Mouse (Mus musculus): ENCODE measurements around the gene Ubr4. TPM values are rescaled to one million over a fixed set of nuclear protein-coding genes. Genes with fewer than 3 reads are reported as not detected.

The Ubr4 gene
- total and polyA plus RNA-seq, 2 experiments from 2014 or later: 41.0 to 80.6 TPM

- Histone ChIP-seq H3K4me2 (ENCODE audit: low read depth, low read length) (no peak overlapping the region), H3K9ac (replicated peaks; ENCODE audit: low read depth, low read length) (no peak overlapping the region), H3K4me1 (ENCODE audit: control insufficient read depth, insufficient read depth) (no peaks in the 10 kb centered on the region), H3K36me3 (replicated peaks; ENCODE audit: control insufficient read depth, insufficient read depth, low read length) (peaks cover 98% of the 10 kb centered on the region), H3K27ac (ENCODE audit: low read depth) (no peak overlapping the region), H3K9me3 (replicated peaks; ENCODE audit: control insufficient read depth, low read length) (no peaks in the 10 kb centered on the region), H3K27me3 (ENCODE audit: control insufficient read depth, insufficient read depth, low read length) (no peaks in the 10 kb centered on the region), H3K4me3 (ENCODE audit: low read depth, low read length) (no peak overlapping the region)
- DNase-seq (ENCODE audit: low spot score) (no peak), ATAC-seq (ENCODE audit: insufficient read depth, low read depth) (no peak)
- WGBS: 91% methylated on average over 12 of the region's 12 CpGs
- no peak for TF ChIP-seq EP300 (IDR thresholded peaks at IDR 0.05; ENCODE audit: low read depth)
- no peak for TF ChIP-seq CTCF (IDR thresholded peaks at IDR 0.05; ENCODE audit: low read depth)
Observed at GRCm38 (mm10) chr4:139464163-139464562, 111.8 kb downstream of the Ubr4 start.

GRCm38 (mm10) chr4:139466541-139466940, 114.1 kb downstream of the Ubr4 start:
- Histone ChIP-seq H3K9ac (replicated peaks; ENCODE audit: low read depth, low read length) (no peak overlapping the region), H3K36me3 (replicated peaks; ENCODE audit: control insufficient read depth, insufficient read depth, low read length) (peaks cover 97% of the 10 kb centered on the region), H3K4me1 (ENCODE audit: control insufficient read depth, insufficient read depth) (no peaks in the 10 kb centered on the region), H3K27me3 (ENCODE audit: control insufficient read depth, insufficient read depth, low read length) (no peaks in the 10 kb centered on the region), H3K4me2 (ENCODE audit: low read depth, low read length) (no peak overlapping the region), H3K4me3 (ENCODE audit: low read depth, low read length) (no peak overlapping the region), H3K27ac (ENCODE audit: low read depth) (no peak overlapping the region), H3K9me3 (replicated peaks; ENCODE audit: control insufficient read depth, low read length) (no peaks in the 10 kb centered on the region)
- WGBS: 85% methylated on average over 6 of the region's 6 CpGs
- no peak for TF ChIP-seq EP300 (IDR thresholded peaks at IDR 0.05; ENCODE audit: low read depth)
- no peak for TF ChIP-seq CTCF (IDR thresholded peaks at IDR 0.05; ENCODE audit: low read depth)
- DNase-seq (ENCODE audit: low spot score) (no peak), ATAC-seq (ENCODE audit: insufficient read depth, low read depth) (no peak)

DNA sequence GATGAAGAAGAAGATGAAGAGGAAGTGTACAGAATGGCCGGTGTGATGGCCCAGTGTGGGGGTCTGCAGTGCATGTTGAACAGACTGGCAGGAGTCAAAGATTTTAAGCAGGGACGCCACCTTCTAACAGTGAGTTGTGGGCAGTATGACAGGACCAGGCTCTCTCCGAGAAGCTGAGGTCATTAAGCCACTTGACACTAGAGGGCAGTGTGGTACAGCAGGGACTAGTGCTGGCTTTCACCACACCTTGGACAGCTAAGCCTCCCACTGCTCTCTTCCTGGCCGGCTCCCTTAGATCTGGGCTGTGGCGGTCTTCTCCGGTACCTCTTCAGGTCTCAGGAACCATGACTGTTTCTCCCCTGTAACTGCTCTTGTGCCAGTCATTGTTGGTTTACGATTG, 117.8 kb downstream of the Ubr4 start:
- no peaks in the 10 kb centered on the region for H3K27me3 ChIP-seq (ENCODE audit: control insufficient read depth, insufficient read depth, low read length)
- H3K9ac ChIP-seq (replicated peaks; ENCODE audit: low read depth, low read length): no peak overlapping the region
- H3K4me3 ChIP-seq (ENCODE audit: low read depth, low read length): no peak overlapping the region
- peaks cover 97% of the 10 kb centered on the region for H3K36me3 ChIP-seq (replicated peaks; ENCODE audit: control insufficient read depth, insufficient read depth, low read length)
- peak; percentile 77 for DNase-seq (ENCODE audit: low spot score)
- no peak overlapping the region for H3K4me2 ChIP-seq (ENCODE audit: low read depth, low read length)
- TF ChIP-seq EP300 (IDR thresholded peaks at IDR 0.05; ENCODE audit: low read depth) (no peak), CTCF (IDR thresholded peaks at IDR 0.05; ENCODE audit: low read depth) (peak; percentile 90)
- 31% methylated on average over 7 of the region's 7 CpGs for WGBS
- H3K27ac ChIP-seq (ENCODE audit: low read depth): no peak overlapping the region
- H3K9me3 ChIP-seq (replicated peaks; ENCODE audit: control insufficient read depth, low read length): no peaks in the 10 kb centered on the region
- no peaks in the 10 kb centered on the region for H3K4me1 ChIP-seq (ENCODE audit: control insufficient read depth, insufficient read depth)
- ATAC-seq (ENCODE audit: insufficient read depth, low read depth): peak; percentile 82

DNA sequence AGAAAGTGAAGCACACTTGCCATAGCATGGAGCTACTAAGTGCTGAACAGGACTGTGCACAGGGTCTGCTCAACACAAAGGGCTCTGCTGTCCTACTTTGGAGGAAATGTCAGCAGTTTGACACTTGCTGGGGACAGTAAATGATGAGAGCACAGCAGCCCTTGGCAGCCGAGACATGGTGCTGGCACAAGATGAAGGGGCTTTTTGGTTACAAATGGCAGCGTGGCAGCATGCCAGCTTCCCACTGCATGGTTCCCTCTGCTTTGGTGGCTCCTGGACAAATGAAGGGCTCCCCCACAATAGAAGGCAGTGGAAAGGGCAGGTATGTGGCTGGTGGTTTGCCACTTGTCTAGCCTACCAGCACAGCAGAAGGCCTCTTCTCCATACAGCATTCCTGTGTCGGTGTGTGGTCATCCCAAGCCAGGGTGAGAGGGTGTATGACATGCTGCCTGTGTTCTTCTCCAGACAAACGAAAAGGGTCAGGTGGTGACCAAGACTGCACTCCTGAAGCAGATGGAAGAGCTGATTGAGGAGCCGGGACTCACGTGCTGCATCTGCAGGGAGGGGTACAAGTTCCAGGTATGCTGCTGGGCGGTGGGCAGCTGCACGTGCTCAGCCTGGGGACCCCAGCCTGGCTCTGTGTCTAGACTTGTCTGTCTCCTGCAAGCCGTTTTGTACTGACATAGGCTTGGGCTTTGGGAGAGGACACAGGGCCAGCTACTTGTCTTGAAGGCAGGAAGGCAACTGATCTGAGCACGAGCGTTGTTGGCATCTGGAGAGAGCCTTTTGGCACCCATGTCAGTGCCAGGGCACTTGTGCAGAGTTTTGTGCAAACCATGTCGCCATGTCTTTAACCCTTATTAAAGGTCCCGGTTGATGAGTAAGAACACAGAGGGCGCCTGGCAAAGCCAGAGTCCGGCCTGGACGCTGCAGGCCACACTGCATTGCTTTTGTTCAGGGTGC, 124.5 kb downstream of the Ubr4 start:
- Histone ChIP-seq H3K4me1 (ENCODE audit: control insufficient read depth, insufficient read depth) (0 out of 2 replicates have a peak, but pooled peaks cover 6% of the 10 kb centered on the region), H3K27ac (ENCODE audit: low read depth) (no peak overlapping the region), H3K36me3 (replicated peaks; ENCODE audit: control insufficient read depth, insufficient read depth, low read length) (peaks cover 98% of the 10 kb centered on the region), H3K9ac (replicated peaks; ENCODE audit: low read depth, low read length) (no peak overlapping the region), H3K27me3 (ENCODE audit: control insufficient read depth, insufficient read depth, low read length) (no peaks in the 10 kb centered on the region), H3K4me3 (ENCODE audit: low read depth, low read length) (no peak overlapping the region), H3K9me3 (replicated peaks; ENCODE audit: control insufficient read depth, low read length) (no peaks in the 10 kb centered on the region), H3K4me2 (ENCODE audit: low read depth, low read length) (no peak overlapping the region)
- DNase-seq (ENCODE audit: low spot score) (no peak), ATAC-seq (ENCODE audit: insufficient read depth, low read depth) (no peak)
- no peak for TF ChIP-seq EP300 (IDR thresholded peaks at IDR 0.05; ENCODE audit: low read depth)
- no peak for TF ChIP-seq CTCF (IDR thresholded peaks at IDR 0.05; ENCODE audit: low read depth)
- 86% methylated on average over 16 of the region's 16 CpGs for WGBS

- H3K36me3 ChIP-seq (replicated peaks; ENCODE audit: control insufficient read depth, insufficient read depth, low read length): peaks cover 98% of the 10 kb centered on the region
- H3K9ac ChIP-seq (replicated peaks; ENCODE audit: low read depth, low read length): no peak overlapping the region
- H3K4me2 ChIP-seq (ENCODE audit: low read depth, low read length): no peak overlapping the region
- TF ChIP-seq EP300 (IDR thresholded peaks at IDR 0.05; ENCODE audit: low read depth): no peak
- 0 out of 2 replicates have a peak, but pooled peaks have one; percentile 1 for TF ChIP-seq CTCF (IDR thresholded peaks at IDR 0.05; ENCODE audit: low read depth)
- WGBS: 77% methylated on average over 2 of the region's 2 CpGs
- H3K27ac ChIP-seq (ENCODE audit: low read depth): no peak overlapping the region
- H3K9me3 ChIP-seq (replicated peaks; ENCODE audit: control insufficient read depth, low read length): no peaks in the 10 kb centered on the region
- 0 out of 2 replicates have a peak, but pooled peaks cover 6% of the 10 kb centered on the region for H3K4me1 ChIP-seq (ENCODE audit: control insufficient read depth, insufficient read depth)
- ATAC-seq (ENCODE audit: insufficient read depth, low read depth) (no peak), DNase-seq (ENCODE audit: low spot score) (no peak)
- no peaks in the 10 kb centered on the region for H3K27me3 ChIP-seq (ENCODE audit: control insufficient read depth, insufficient read depth, low read length)
- no peak overlapping the region for H3K4me3 ChIP-seq (ENCODE audit: low read depth, low read length)
Observed at GRCm38 (mm10) chr4:139477983-139478382, 125.6 kb downstream of the Ubr4 start.
